ENCODE assay signal across 1 mouse cellular context in the genomic region with DNA sequence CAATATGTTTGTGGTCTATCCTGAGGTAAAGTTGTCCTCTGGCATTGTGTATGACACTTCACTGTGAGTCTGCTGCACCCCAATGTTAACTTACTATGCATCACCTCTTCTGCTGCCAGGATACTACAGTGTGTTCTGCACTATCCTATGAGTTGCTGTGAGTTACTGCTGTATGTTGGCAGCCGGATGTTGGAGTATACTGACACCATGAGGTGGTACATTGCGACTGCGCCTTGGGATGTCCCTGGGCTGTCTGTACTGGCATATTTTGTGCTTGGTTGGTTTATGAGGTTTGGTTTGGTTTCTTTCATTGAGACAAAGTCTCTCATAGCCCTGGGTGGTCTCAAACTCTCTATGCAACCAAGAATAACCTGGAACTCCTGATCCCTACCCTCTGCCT.
TF ChIP-seq lines count a peak whose summit lies in the region.

No protein-coding gene starts in this region.

TF ChIP-seq in CH12.LX, 34 proteins besides CTCF, POLR2A, EP300 and RAD21:
- TF ChIP-seq CHD2 (IDR thresholded peaks at IDR 0.05; ENCODE audit: low read length), result no peak
- no peak for TF ChIP-seq ETS1 (conservative IDR thresholded peaks at IDR 0.05; ENCODE audit: low read depth, low read length)
- no peak for TF ChIP-seq HCFC1 (IDR thresholded peaks at IDR 0.05; ENCODE audit: low read depth, low read length)
- TF ChIP-seq GABPA (IDR thresholded peaks at IDR 0.05; ENCODE audit: insufficient replicate concordance, low read depth, low read length), result no peak
- TF ChIP-seq JUN (IDR thresholded peaks at IDR 0.05; ENCODE audit: insufficient read depth, low read depth, low read length), result no peak
- TF ChIP-seq SMC3 (IDR thresholded peaks at IDR 0.05; ENCODE audit: low read depth, low read length), result peak; percentile 46
- no peak for TF ChIP-seq USF2 (conservative IDR thresholded peaks at IDR 0.05; ENCODE audit: low read depth, low read length)
- no peak for TF ChIP-seq MAZ (IDR thresholded peaks at IDR 0.05; ENCODE audit: low read depth, low read length)
